Mouse (Mus musculus): ENCODE results near the gene Pitpnm1. TPM values are rescaled to one million over a fixed set of nuclear protein-coding genes. Genes with fewer than 3 reads are reported as not detected.
"Not testable (repeated sequence)": the region's sequence is repeated elsewhere in the genome, so short reads cannot be mapped to it uniquely, and the experiment has no call there.

Gene Pitpnm1
- total RNA-seq, 2 experiments from 2014 or later = 192 to 214 TPM

- DNase-seq (ENCODE audit: low spot score in 2 of 2) = not testable (repeated sequence)
Observed at GRCm38 (mm10) chr19:4068242-4068641, 31.6 kb upstream of the Pitpnm1 start.

- no peak for DNase-seq (ENCODE audit: low spot score in 2 of 2)
Observed at GRCm38 (mm10) chr19:4068717-4069410, 30.9 kb upstream of the Pitpnm1 start.

- no peak for DNase-seq (ENCODE audit: low spot score in 2 of 2)
Observed at GRCm38 (mm10) chr19:4070311-4070710, 29.5 kb upstream of the Pitpnm1 start.

GRCm38 (mm10) chr19:4070756-4071155, 29.0 kb upstream of the Pitpnm1 start:
- DNase-seq (ENCODE audit: low spot score in 2 of 2) = no peak

GRCm38 (mm10) chr19:4071406-4071805, 28.4 kb upstream of the Pitpnm1 start:
- DNase-seq (ENCODE audit: low spot score in 2 of 2) = no peak

- no peak for DNase-seq (ENCODE audit: low spot score in 2 of 2)
Observed at GRCm38 (mm10) chr19:4072706-4073424, 26.9 kb upstream of the Pitpnm1 start.

- DNase-seq (ENCODE audit: low spot score in 2 of 2) = no peak
Observed at GRCm38 (mm10) chr19:4075531-4075930, 24.3 kb upstream of the Pitpnm1 start.

- no peak for DNase-seq (ENCODE audit: low spot score in 2 of 2)
Observed at GRCm38 (mm10) chr19:4079594-4079993, 20.2 kb upstream of the Pitpnm1 start.

GRCm38 (mm10) chr19:4080511-4081009, 19.2 kb upstream of the Pitpnm1 start:
- DNase-seq (ENCODE audit: low spot score in 2 of 2) = no peak

- no peak for DNase-seq (ENCODE audit: low spot score in 2 of 2)
Observed at GRCm38 (mm10) chr19:4081394-4081793, 18.4 kb upstream of the Pitpnm1 start, which contains the start of gene Cabp2. Gene Cabp2, plus strand, starts transcription at chr19:4081578.

GRCm38 (mm10) chr19:4082219-4082965, 17.4 kb upstream of the Pitpnm1 start:
- DNase-seq (ENCODE audit: low spot score in 2 of 2) = no peak

GRCm38 (mm10) chr19:4083316-4083715, 16.5 kb upstream of the Pitpnm1 start:
- no peak for DNase-seq (ENCODE audit: low spot score in 2 of 2)

GRCm38 (mm10) chr19:4083826-4084225, 16.0 kb upstream of the Pitpnm1 start:
- no peak for DNase-seq (ENCODE audit: low spot score in 2 of 2)

- DNase-seq (ENCODE audit: low spot score in 2 of 2) = no peak
Observed at GRCm38 (mm10) chr19:4084984-4085383, 14.8 kb upstream of the Pitpnm1 start.

- no peak for DNase-seq (ENCODE audit: low spot score in 2 of 2)
Observed at GRCm38 (mm10) chr19:4086156-4086555, 13.6 kb upstream of the Pitpnm1 start.

- no peak for DNase-seq (ENCODE audit: low spot score in 2 of 2)
Observed at GRCm38 (mm10) chr19:4087090-4087489, 12.7 kb upstream of the Pitpnm1 start.

GRCm38 (mm10) chr19:4088146-4088545, 11.7 kb upstream of the Pitpnm1 start:
- no peak for DNase-seq (ENCODE audit: low spot score in 2 of 2)

GRCm38 (mm10) chr19:4089128-4089527, 10.7 kb upstream of the Pitpnm1 start:
- DNase-seq (ENCODE audit: low spot score in 2 of 2) = no peak

GRCm38 (mm10) chr19:4090446-4090845, 9.4 kb upstream of the Pitpnm1 start:
- no peak for DNase-seq (ENCODE audit: low spot score in 2 of 2)

GRCm38 (mm10) chr19:4091383-4091782, 8.4 kb upstream of the Pitpnm1 start:
- DNase-seq (ENCODE audit: low spot score in 2 of 2) = no peak

- DNase-seq (ENCODE audit: low spot score in 2 of 2) = no peak
Observed at GRCm38 (mm10) chr19:4092750-4093149, 7.0 kb upstream of the Pitpnm1 start.

- DNase-seq (ENCODE audit: low spot score in 2 of 2) = no peak
Observed at GRCm38 (mm10) chr19:4093772-4094171, 6.0 kb upstream of the Pitpnm1 start.
